Mouse (Mus musculus) liver, embryonic 14.5 days (tissue): ENCODE data around the gene Ubxn7. TPM values are rescaled to one million over a fixed set of nuclear protein-coding genes. Genes with fewer than 3 reads are reported as not detected.
A peak's percentile ranks its signal among the peaks of the same experiment; 100 is the strongest.
"Not testable (repeated sequence)": the region's sequence is repeated elsewhere in the genome, so short reads cannot be mapped to it uniquely, and the experiment has no call there.

Experiments
- ATAC-seq: fragments of 200-750 bp; cut with Nextera tagmentation; 2 replicates; pipeline ENCODE4 v1.8.0; 2017; ENCODE audit warnings: moderate number of reproducible peaks, mild to moderate bottlenecking, moderate library complexity; ENCODE audit not compliant: insufficient read depth
- DNase-seq, 3 experiments: peaks; one replicate each; pipeline ENCODE4 v3.0.0-alpha.2; 2012 to 2013; ENCODE audit warnings: low read depth in 3 of 3, low spot score in 3 of 3
- H3K27ac ChIP-seq: fragments of 300-500 bp; sonication (generic); 2 replicates; pipeline ENCODE4 v1.5.1; 2014; ENCODE audit warnings: moderate library complexity, mild to moderate bottlenecking, control low read depth, inconsistent platforms
- H3K27me3 ChIP-seq: fragments of 300-500 bp; sonication (generic); 2 replicates; pipeline ENCODE4 v1.6.1; 2014; ENCODE audit warnings: mild to moderate bottlenecking, low read length, moderate library complexity; ENCODE audit not compliant: control insufficient read depth, insufficient read depth
- H3K36me3 ChIP-seq: fragments of 300-500 bp; sonication (generic); replicated peaks from 2 replicates; pipeline ENCODE4 v1.6.1; 2014; ENCODE audit warnings: low read depth; ENCODE audit not compliant: control insufficient read depth, insufficient read depth
- H3K4me1 ChIP-seq, 2 experiments: fragments of 200-500 bp in 1 of 2; fragments of 300-500 bp in 1 of 2; sonication (generic) in 1 of 2; replicated peaks; 2 replicates each; pipeline ENCODE4 v1.6.1; 2012 to 2014; ENCODE audit warnings: antibody characterized with exemption in 1 of 2, inconsistent platforms in 1 of 2, low read length in 1 of 2; ENCODE audit not compliant: control insufficient read depth in 2 of 2, insufficient read depth in 2 of 2
- H3K4me2 ChIP-seq: fragments of 300-500 bp; sonication (generic); 2 replicates; pipeline ENCODE4 v1.6.1; 2014; ENCODE audit warnings: low read depth, mild to moderate bottlenecking, control low read depth, moderate library complexity
- H3K4me3 ChIP-seq, 2 experiments: fragments of 200-500 bp in 1 of 2; fragments of 300-500 bp in 1 of 2; sonication (generic) in 1 of 2; 2 replicates each; pipeline ENCODE4 v1.5.1; 2012 to 2014; ENCODE audit warnings: low read depth in 2 of 2, low read length in 2 of 2, mild to moderate bottlenecking in 2 of 2, control low read depth in 1 of 2, inconsistent platforms in 1 of 2, moderate library complexity in 1 of 2; ENCODE audit not compliant: insufficient read depth in 1 of 2
- H3K9ac ChIP-seq: fragments of 300-500 bp; sonication (generic); replicated peaks from 2 replicates; pipeline ENCODE4 v1.6.1; 2014; ENCODE audit warnings: mild to moderate bottlenecking, control low read depth, moderate library complexity
- H3K9me3 ChIP-seq: fragments of 300-500 bp; sonication (generic); 2 replicates; pipeline ENCODE4 v1.6.1; 2016; ENCODE audit warnings: low read length, mixed read lengths; ENCODE audit not compliant: control insufficient read depth
- CTCF ChIP-seq: IDR thresholded peaks from 2 replicates; pipeline ENCODE4 v1.5.1; 2016; ENCODE audit warnings: antibody characterized with exemption, low read depth, control low read depth
- EP300 ChIP-seq: IDR thresholded peaks from 2 replicates; pipeline ENCODE4 v1.6.1; 2016; ENCODE audit warnings: antibody characterized with exemption, low read depth
- WGBS: fragments of 180-500 bp; shearing (Covaris S2); extraction: QIAGEN DNeasy Blood & Tissue Kit; methylation state at CpG from one replicate; pipeline ENCODE4 v1.1.7; 2014; ENCODE audit not compliant: insufficient replicate concordance; 5-methylcytosine and 5-hydroxymethylcytosine counted together
- polyA plus RNA-seq, 2 experiments: library from polyadenylated mRNA; depleted of rRNA in 1 of 2; stranded (reverse) in 1 of 2; unstranded in 1 of 2; fragments of >200 nt; fragmentation: Nextera tagmentation in 1 of 2; extraction: Ambion mirVana in 1 of 2; gene quantifications; 2 replicates each; pipeline versions ENCODE4 v1.2.1 to v1.2.3; 2012 to 2014

Gene Ubxn7
- polyA plus RNA-seq (2012; rRNA removed) (2.7 and 5.1 TPM in 2 replicates), polyA plus RNA-seq (2014; fragmentation: Nextera tagmentation; extraction: Ambion mirVana) (5.4 and 7.6 TPM in 2 replicates)

- DNase-seq (peak; percentile 86 to 92 (median 89)), ATAC-seq (peak; percentile 95)
- under 1% methylated on average over 52 of the region's 52 CpGs for WGBS
- no peaks in the 10 kb centered on the region for H3K9me3 ChIP-seq
- peak within 1 kb of the TSS; percentile 85 to 96 for H3K4me3 ChIP-seq
- peak within 1 kb of the TSS; percentile 96 for H3K9ac ChIP-seq
- H3K27me3 ChIP-seq: no peaks in the 10 kb centered on the region
- no peaks in the 10 kb centered on the region for H3K36me3 ChIP-seq
- peak within 1 kb of the TSS; percentile 85 for H3K27ac ChIP-seq
- H3K4me2 ChIP-seq: peak within 1 kb of the TSS; percentile 77
- H3K4me1 ChIP-seq: peaks cover 0 to 11% of the 10 kb centered on the region in 2 experiments; a peak in 2 of 4 replicates
- TF ChIP-seq EP300 (no peak), CTCF (no peak)
These were observed at the start of gene Ubxn7 for GRCm38 (mm10) chr16:32332040-32332555. TSS of gene Ubxn7 (plus strand) at chr16:32332257.

- Histone ChIP-seq H3K27ac (no peak overlapping the region), H3K36me3 (peaks cover 56% of the 10 kb centered on the region), H3K9me3 (no peaks in the 10 kb centered on the region), H3K27me3 (no peaks in the 10 kb centered on the region), H3K4me1 (peaks cover 7 to 9% of the 10 kb centered on the region in 2 experiments; a peak in 3 of 4 replicates), H3K4me3 (no peak overlapping the region), H3K4me2 (no peak overlapping the region), H3K9ac (no peak overlapping the region)
- no peak for DNase-seq
- no peak for TF ChIP-seq CTCF
- TF ChIP-seq EP300: no peak
- no peak for ATAC-seq
These were observed 49.4 kb upstream of the Ubxn7 start for GRCm38 (mm10) chr16:32282608-32283007.

- DNase-seq (no peak), ATAC-seq (no peak)
- WGBS: 88% methylated on average over 4 of the region's 4 CpGs
- Histone ChIP-seq H3K27me3 (no peaks in the 10 kb centered on the region), H3K27ac (no peak overlapping the region), H3K4me1 (no peaks in the 10 kb centered on the region), H3K4me3 (no peak overlapping the region), H3K4me2 (no peak overlapping the region), H3K9ac (no peak overlapping the region), H3K9me3 (no peaks in the 10 kb centered on the region), H3K36me3 (peaks cover 51% of the 10 kb centered on the region)
- no peak for TF ChIP-seq EP300
These were observed 40.2 kb upstream of the Ubxn7 start for GRCm38 (mm10) chr16:32291821-32292220.

- not testable (repeated sequence) for H3K4me1 ChIP-seq, H3K4me2 ChIP-seq, H3K4me3 ChIP-seq, H3K9ac ChIP-seq, H3K27ac ChIP-seq, DNase-seq, ATAC-seq, H3K27me3 ChIP-seq, H3K9me3 ChIP-seq
- peaks cover 39% of the 10 kb centered on the region for H3K36me3 ChIP-seq
- WGBS: 91% methylated on average over 4 of the region's 4 CpGs
These were observed 32.4 kb upstream of the Ubxn7 start for GRCm38 (mm10) chr16:32299617-32300016.

- Histone ChIP-seq H3K27ac (no peak overlapping the region), H3K4me3 (no peak overlapping the region), H3K4me2 (no peak overlapping the region), H3K9me3 (no peaks in the 10 kb centered on the region), H3K36me3 (peaks cover 20% of the 10 kb centered on the region), H3K9ac (no peak overlapping the region), H3K27me3 (no peaks in the 10 kb centered on the region), H3K4me1 (0 out of 4 replicates have a peak, but pooled peaks cover 0 to 2% of the 10 kb centered on the region in 2 experiments)
- 63% methylated on average over 1 of the region's 1 CpGs for WGBS
- DNase-seq: no peak
- no peak for ATAC-seq
- TF ChIP-seq CTCF (no peak), EP300 (no peak)
These were observed 29.0 kb upstream of the Ubxn7 start for GRCm38 (mm10) chr16:32303046-32303445.
